Mouse (Mus musculus) lung, embryonic 16.5 days (tissue): ENCODE measurements around the gene Krt19. TPM values are rescaled to one million over a fixed set of nuclear protein-coding genes. Genes with fewer than 3 reads are reported as not detected.

Source experiments
- ATAC-seq: fragments of 200-750 bp; cut with Nextera tagmentation; 2 replicates; pipeline ENCODE4 v1.8.0; 2017; ENCODE audit warnings: low read depth, mild to moderate bottlenecking, moderate library complexity
- H3K27ac ChIP-seq: fragments of 300-500 bp; sonication (generic); 2 replicates; pipeline ENCODE4 v1.5.1; 2014; ENCODE audit warnings: mild to moderate bottlenecking, control low read depth, low read length
- H3K27me3 ChIP-seq: fragments of 300-500 bp; sonication (generic); 2 replicates; pipeline ENCODE4 v1.6.1; 2014; ENCODE audit warnings: low read depth, low read length, mixed read lengths; ENCODE audit not compliant: control insufficient read depth, insufficient read depth
- H3K36me3 ChIP-seq: fragments of 300-500 bp; sonication (generic); 2 replicates; pipeline ENCODE4 v1.6.1; 2014; ENCODE audit warnings: low read length; ENCODE audit not compliant: control insufficient read depth, insufficient read depth
- H3K4me1 ChIP-seq: fragments of 300-500 bp; sonication (generic); replicated peaks from 2 replicates; pipeline ENCODE4 v1.6.1; 2014; ENCODE audit warnings: low read length, mixed read lengths; ENCODE audit not compliant: control insufficient read depth, insufficient read depth
- H3K4me2 ChIP-seq: fragments of 300-500 bp; sonication (generic); 2 replicates; pipeline ENCODE4 v1.6.1; 2014; ENCODE audit warnings: low read depth, low read length, control low read depth
- H3K4me3 ChIP-seq: fragments of 300-500 bp; sonication (generic); 2 replicates; pipeline ENCODE4 v1.5.1; 2014; ENCODE audit warnings: mild to moderate bottlenecking, low read length, control low read depth
- H3K9ac ChIP-seq: fragments of 300-500 bp; sonication (generic); 2 replicates; pipeline ENCODE4 v1.6.1; 2014; ENCODE audit warnings: low read length, control low read depth
- H3K9me3 ChIP-seq: fragments of 300-500 bp; sonication (generic); 2 replicates; pipeline ENCODE4 v1.6.1; 2016; ENCODE audit warnings: low read length; ENCODE audit not compliant: control insufficient read depth
- WGBS: fragments of 180-500 bp; shearing (Covaris S2); extraction: QIAGEN DNeasy Blood & Tissue Kit; methylation state at CpG from one replicate; pipeline ENCODE4 v1.1.7; 2014; 5-methylcytosine and 5-hydroxymethylcytosine counted together
- polyA plus RNA-seq: library from polyadenylated mRNA; unstranded; fragments of >200 nt; fragmentation: Nextera tagmentation; extraction: Ambion mirVana; gene quantifications from 2 replicates; pipeline ENCODE4 v1.2.1, GENCODE M21; 2015

Krt19 gene
- polyA plus RNA-seq, 1 experiment from 2014 or later = 349 TPM

DNA sequence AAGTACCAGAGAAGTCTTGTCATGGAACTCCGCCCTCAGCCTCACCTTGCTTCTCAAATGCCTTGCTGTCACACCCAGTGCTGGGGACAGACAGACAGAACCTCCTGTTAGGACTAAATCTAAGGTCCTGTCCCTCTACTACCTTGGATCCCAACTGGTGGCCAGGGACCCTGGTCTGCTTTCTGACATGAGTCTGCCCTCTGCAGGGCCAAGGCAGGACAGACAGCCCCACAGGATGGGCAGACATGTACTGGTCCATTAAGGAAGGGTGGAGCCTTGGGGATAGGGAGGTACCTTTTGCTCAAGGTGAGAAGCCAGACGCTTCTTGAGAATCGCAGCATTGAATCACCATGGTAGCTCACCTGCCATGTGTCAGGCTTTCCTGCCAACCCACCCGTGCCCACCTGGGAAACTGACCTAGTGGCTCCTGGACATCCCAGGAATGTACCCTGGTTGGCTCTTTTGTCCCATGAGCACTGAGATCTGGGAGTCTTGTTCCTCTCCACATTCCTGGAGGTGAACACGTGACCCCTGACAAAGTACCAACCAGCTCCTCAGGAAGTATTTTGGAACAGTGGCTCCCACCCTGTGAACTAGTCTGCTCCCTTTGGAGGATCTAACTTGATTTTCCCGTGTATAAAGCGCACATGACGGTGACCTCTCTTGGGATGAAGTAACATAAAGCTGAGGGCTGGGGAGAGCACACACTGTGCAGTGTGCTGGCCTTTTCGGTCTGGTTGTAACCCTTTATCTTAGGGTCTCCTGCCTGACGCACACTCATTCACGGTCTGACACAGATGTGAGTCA lies 35.3 kb downstream of the Krt19 start:
- WGBS = 58% methylated on average over 11 of the region's 11 CpGs
- ATAC-seq = peak; percentile 34; the same call in 1 of the 2 replicates

DNA sequence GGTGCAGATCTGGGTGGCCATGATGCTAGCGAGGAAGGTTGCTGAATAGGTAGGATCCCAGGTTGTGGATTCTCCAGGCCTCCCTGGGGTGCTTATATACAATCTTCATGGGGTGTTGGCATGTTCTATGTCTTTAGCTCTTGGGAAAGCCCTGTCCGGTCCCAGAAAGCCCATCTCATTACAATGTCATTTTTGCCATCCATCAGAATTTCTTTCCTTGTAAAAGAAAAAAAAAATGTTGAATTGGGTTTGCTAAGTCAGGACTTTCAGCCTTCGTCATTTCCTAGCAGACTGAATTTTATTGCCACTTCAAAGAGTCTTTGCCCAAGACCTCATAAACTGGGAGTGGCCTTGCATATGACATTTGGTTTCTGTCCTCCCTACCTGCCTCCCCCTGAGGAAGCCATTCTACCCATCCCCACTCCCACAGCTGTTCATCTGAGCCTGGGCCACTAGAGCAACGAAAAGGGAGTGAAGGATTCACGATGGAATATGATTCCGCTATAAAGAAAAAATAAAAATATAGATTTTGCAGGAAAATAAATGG lies 42.8 kb downstream of the Krt19 start, which contains the start of gene Krt36:
Gene Krt36 (minus strand): TSS at position 51 of the 547 bp plus-strand sequence.
- H3K4me3 ChIP-seq = no peak within 1 kb of the TSS
- 83% methylated on average over 6 of the region's 6 CpGs for WGBS
- H3K36me3 ChIP-seq = no peaks in the 10 kb centered on the region
- no peak within 1 kb of the TSS for H3K27ac ChIP-seq
- H3K27me3 ChIP-seq = no peaks in the 10 kb centered on the region
- no peak within 1 kb of the TSS for H3K9ac ChIP-seq
- no peak within 1 kb of the TSS for H3K4me2 ChIP-seq
- ATAC-seq = no peak
- H3K9me3 ChIP-seq = no peaks in the 10 kb centered on the region
- H3K4me1 ChIP-seq = no peaks in the 10 kb centered on the region

More for the DNA sequence above, 35.3 kb downstream of the Krt19 start:
- H3K4me3 ChIP-seq = no peak overlapping the region
- H3K36me3 ChIP-seq = no peaks in the 10 kb centered on the region
- H3K9me3 ChIP-seq = no peaks in the 10 kb centered on the region
- peak overlapping the region; percentile 23; the same call in 1 of the 2 replicates for H3K27ac ChIP-seq
- H3K4me2 ChIP-seq = no peak overlapping the region
- H3K4me1 ChIP-seq = no peaks in the 10 kb centered on the region
- H3K27me3 ChIP-seq = no peaks in the 10 kb centered on the region
- H3K9ac ChIP-seq = no peak overlapping the region

DNA sequence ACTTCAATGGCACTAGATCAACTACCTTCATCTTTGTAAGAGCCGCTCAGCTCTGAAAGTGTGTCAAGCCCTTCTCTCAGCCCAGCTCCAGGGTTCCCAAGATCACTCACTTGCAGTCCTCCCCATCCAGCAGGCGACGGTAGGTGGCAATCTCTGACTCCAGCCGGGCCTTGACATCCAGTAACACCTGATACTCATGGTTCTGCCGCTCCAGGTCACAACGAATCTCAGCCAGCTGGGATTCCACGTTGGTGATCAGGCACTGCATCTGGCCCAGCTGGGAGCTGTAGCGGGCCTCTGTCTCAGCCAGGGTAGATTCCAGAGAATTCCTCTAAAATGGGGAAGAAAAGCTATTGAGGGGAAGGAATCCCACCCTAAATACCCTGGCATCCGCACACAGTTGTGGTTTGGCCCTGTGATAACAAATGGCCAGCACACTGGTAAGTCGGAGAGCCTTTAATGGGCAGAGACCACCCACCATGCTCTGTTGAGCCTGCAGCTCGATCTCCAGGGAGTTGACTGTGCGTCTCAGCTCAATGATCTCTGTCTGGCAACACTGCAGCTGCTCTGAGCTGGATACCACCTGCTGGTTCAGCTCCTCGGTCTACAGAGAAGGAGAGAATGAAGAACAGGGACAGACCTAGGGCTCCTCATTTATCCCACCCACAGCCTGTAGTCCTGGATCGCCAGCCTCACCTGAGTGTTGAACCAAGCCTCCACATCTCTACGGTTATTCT lies 45.6 kb downstream of the Krt19 start:
- no peaks in the 10 kb centered on the region for H3K36me3 ChIP-seq
- H3K9me3 ChIP-seq = no peaks in the 10 kb centered on the region
- no peaks in the 10 kb centered on the region for H3K4me1 ChIP-seq
- no peak overlapping the region for H3K9ac ChIP-seq
- no peak overlapping the region for H3K4me3 ChIP-seq
- no peak overlapping the region for H3K27ac ChIP-seq
- WGBS = 55% methylated on average over 15 of the region's 15 CpGs
- H3K4me2 ChIP-seq = no peak overlapping the region
- ATAC-seq = no peak
- H3K27me3 ChIP-seq = no peaks in the 10 kb centered on the region

DNA sequence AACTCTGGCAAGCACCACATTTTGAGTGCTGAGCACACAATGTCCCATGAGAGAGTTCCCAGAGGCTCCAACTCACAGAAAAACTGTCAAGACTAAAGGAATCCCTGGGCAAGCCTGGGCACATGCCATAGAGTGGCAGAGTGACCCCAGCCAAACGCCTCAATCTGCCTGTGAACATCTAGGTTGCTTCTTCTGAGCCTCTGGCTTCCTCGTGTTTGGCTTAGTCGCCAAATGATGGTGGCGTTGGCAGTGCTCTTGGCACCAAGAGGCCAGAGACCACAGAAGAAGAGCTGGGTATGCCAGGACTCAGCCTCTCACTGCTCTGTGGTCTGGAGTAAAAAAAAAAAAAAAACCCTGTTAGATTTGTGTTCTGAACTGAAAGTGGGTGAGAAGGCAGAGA lies 48.1 kb downstream of the Krt19 start:
- no peaks in the 10 kb centered on the region for H3K4me1 ChIP-seq
- ATAC-seq = no peak

DNA sequence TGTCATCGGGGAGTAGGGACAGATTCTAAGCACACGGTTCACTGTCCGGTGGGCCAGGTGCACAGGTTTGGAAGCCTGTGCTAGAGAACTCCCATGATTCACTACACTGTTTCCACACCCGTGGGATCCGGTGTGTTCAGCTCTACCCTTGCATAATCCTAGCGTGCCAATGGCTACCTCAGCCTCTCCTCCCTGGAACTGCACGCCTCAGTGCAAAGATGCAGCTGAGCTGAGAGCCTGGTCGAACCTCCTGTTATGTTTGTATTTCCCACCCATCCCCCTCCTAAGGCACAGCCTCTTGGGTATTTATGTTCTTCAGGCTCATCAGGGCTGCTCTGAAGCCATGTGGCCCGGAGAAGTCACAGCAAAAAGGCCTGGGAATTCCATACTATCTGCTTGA lies 50.6 kb downstream of the Krt19 start:
- Histone ChIP-seq H3K4me3 (no peak overlapping the region), H3K4me1 (no peaks in the 10 kb centered on the region), H3K9me3 (no peaks in the 10 kb centered on the region), H3K4me2 (no peak overlapping the region), H3K27me3 (no peaks in the 10 kb centered on the region), H3K36me3 (no peaks in the 10 kb centered on the region), H3K27ac (no peak overlapping the region), H3K9ac (no peak overlapping the region)
- 49% methylated on average over 9 of the region's 9 CpGs for WGBS
- peak; percentile 47; the same call in 1 of the 2 replicates for ATAC-seq

More for the DNA sequence above, 48.1 kb downstream of the Krt19 start:
- no peaks in the 10 kb centered on the region for H3K9me3 ChIP-seq
- no peak overlapping the region for H3K27ac ChIP-seq
- H3K4me3 ChIP-seq = no peak overlapping the region
- WGBS = 67% methylated on average over 4 of the region's 4 CpGs
- H3K27me3 ChIP-seq = no peaks in the 10 kb centered on the region
- H3K4me2 ChIP-seq = no peak overlapping the region
- H3K9ac ChIP-seq = no peak overlapping the region
- no peaks in the 10 kb centered on the region for H3K36me3 ChIP-seq

DNA sequence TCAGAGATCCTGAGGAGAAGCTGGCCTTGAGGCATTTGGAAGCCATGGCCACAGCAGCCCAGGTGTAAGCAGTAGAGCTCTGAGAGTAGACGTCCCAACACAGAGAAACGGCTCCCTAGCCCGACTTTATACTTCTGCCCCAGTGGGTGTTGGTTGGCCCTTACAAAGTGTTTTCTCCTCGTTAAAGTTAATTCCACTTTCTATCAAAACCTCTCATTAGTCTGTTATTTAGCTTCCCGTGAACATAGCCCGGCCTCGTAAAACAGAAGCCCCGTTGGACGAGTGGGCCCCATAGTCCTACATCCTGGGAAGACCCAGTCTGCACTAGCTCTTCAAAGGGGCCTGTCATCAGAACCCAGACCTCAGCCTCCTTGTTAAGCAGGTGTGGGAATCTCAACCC lies 52.3 kb downstream of the Krt19 start, which contains the start of gene Krt35:
Gene Krt35 (minus strand): TSS at position 101 of the 400 bp plus-strand sequence.
- ATAC-seq = no peak
- Histone ChIP-seq H3K4me2 (no peak within 1 kb of the TSS), H3K9me3 (no peaks in the 10 kb centered on the region), H3K36me3 (no peaks in the 10 kb centered on the region), H3K4me1 (no peaks in the 10 kb centered on the region), H3K27me3 (no peaks in the 10 kb centered on the region), H3K4me3 (no peak within 1 kb of the TSS), H3K9ac (no peak within 1 kb of the TSS), H3K27ac (no peak within 1 kb of the TSS)
- 87% methylated on average over 9 of the region's 9 CpGs for WGBS

Other genes with a start within 250 kb of the Krt19 start
- gene Krtap31-1, start 240.7 kb downstream of the Krt19 start, polyA plus RNA-seq = not detected in 2 replicates
- not detected in 2 replicates for gene Gm11565, start 233.9 kb downstream of the Krt19 start, polyA plus RNA-seq
- gene Krtap31-2, start 212.4 kb downstream of the Krt19 start, polyA plus RNA-seq = not detected in 2 replicates
- gene Krtap9-5, start 200.2 kb downstream of the Krt19 start, polyA plus RNA-seq = not detected in 2 replicates
- gene Krtap29-1, start 169.6 kb downstream of the Krt19 start, polyA plus RNA-seq = not detected in 2 replicates
- gene Krtap16-1, start 162.1 kb downstream of the Krt19 start, polyA plus RNA-seq = not detected in 2 replicates
- 0.83 and 1.2 TPM in 2 replicates for gene Krtap17-1, start 154.7 kb downstream of the Krt19 start, polyA plus RNA-seq
- not detected in 2 replicates for gene Krt33a, start 132.5 kb downstream of the Krt19 start, polyA plus RNA-seq
- gene Krt33b, start 118.8 kb downstream of the Krt19 start, polyA plus RNA-seq = not detected in 2 replicates
- 0.21 and 0.44 TPM in 2 replicates for gene Krt34, start 107.1 kb downstream of the Krt19 start, polyA plus RNA-seq
- 0.10 and 0.21 TPM in 2 replicates for gene Krt31, start 98.1 kb downstream of the Krt19 start, polyA plus RNA-seq
- gene Krt32, start 60.4 kb downstream of the Krt19 start, polyA plus RNA-seq = not detected in 2 replicates
- not detected in 2 replicates for gene Krt35, start 52.4 kb downstream of the Krt19 start, polyA plus RNA-seq
- gene Krt36, start 43.0 kb downstream of the Krt19 start, polyA plus RNA-seq = 0.20 TPM in 1 of 2 replicates, not detected in the other
- 4.5 and 8.2 TPM in 2 replicates for gene Krt13, start 27.1 kb downstream of the Krt19 start, polyA plus RNA-seq
- 59.9 and 78.6 TPM in 2 replicates for gene Krt15, start 12.7 kb downstream of the Krt19 start, polyA plus RNA-seq
- not detected in 2 replicates for gene Krt9, start 44.6 kb upstream of the Krt19 start, polyA plus RNA-seq
- gene Krt14, start 58.9 kb upstream of the Krt19 start, polyA plus RNA-seq = 2.1 and 5.0 TPM in 2 replicates
- not detected in 2 replicates for gene Krt16, start 100.2 kb upstream of the Krt19 start, polyA plus RNA-seq
- gene Krt17, start 112.4 kb upstream of the Krt19 start, polyA plus RNA-seq = 8.4 and 15.5 TPM in 2 replicates
- gene Krt42, start 121.2 kb upstream of the Krt19 start, polyA plus RNA-seq = not detected in 2 replicates
- gene Eif1, start 171.2 kb upstream of the Krt19 start, polyA plus RNA-seq = 1,740 and 1,854 TPM in 2 replicates
- gene Gast, start 185.7 kb upstream of the Krt19 start, polyA plus RNA-seq = not detected in 2 replicates
- gene Hap1, start 207.5 kb upstream of the Krt19 start, polyA plus RNA-seq = 19.2 and 19.7 TPM in 2 replicates
- gene Jup, start 249.1 kb upstream of the Krt19 start, polyA plus RNA-seq = 165 and 167 TPM in 2 replicates